Mouse (Mus musculus) CH12.LX (cell line): ENCODE measurements at regions not wholly inside any gene's neighbourhood (a gene's known extent, or its start where the extent isn't known, plus 50 kb on each side); places are given as distances from the start of the nearest gene placed in this dataset.

ENCODE experiments used
- DNase-seq: peaks from one replicate; pipeline ENCODE4 v3.0.0-alpha.2; 2013; ENCODE audit errors: extremely low read depth
- H3K27ac ChIP-seq: 2 replicates; pipeline ENCODE4 v1.5.1; 2012; ENCODE audit warnings: low read depth, mild to moderate bottlenecking, control low read depth, moderate library complexity; ENCODE audit not compliant: insufficient read depth
- H3K27me3 ChIP-seq: replicated peaks from 2 replicates; pipeline ENCODE3; 2012; ENCODE audit warnings: inconsistent platforms
- H3K36me3 ChIP-seq, 2 experiments: replicated peaks in 1 of 2; 2 replicates each; pipeline versions ENCODE3 to v1.6.1; 2012; ENCODE audit warnings: inconsistent platforms in 1 of 2, low read length in 1 of 2, mild to moderate bottlenecking in 1 of 2, mixed read lengths in 1 of 2, moderate library complexity in 1 of 2; ENCODE audit not compliant: control insufficient read depth in 1 of 2, insufficient read depth in 1 of 2
- H3K4me1 ChIP-seq, 2 experiments: 2 replicates each; pipeline ENCODE4 v1.6.1; 2012; ENCODE audit warnings: inconsistent platforms in 1 of 2, moderate library complexity in 1 of 2; ENCODE audit not compliant: insufficient read depth in 2 of 2, control insufficient read depth in 1 of 2
- H3K4me2 ChIP-seq: 2 replicates; pipeline ENCODE4 v1.6.1; 2012; ENCODE audit warnings: low read depth, mild to moderate bottlenecking, control low read depth; ENCODE audit not compliant: poor library complexity, insufficient read depth, severe bottlenecking
- H3K4me3 ChIP-seq, 3 experiments: fragments of 150-350 bp in 1 of 3; sonication (generic) in 1 of 3; replicated peaks in 1 of 3; 2 replicates each; pipeline versions ENCODE3 to v1.5.1; 2011 to 2012; ENCODE audit warnings: low read depth in 2 of 3, low read length in 2 of 3, mild to moderate bottlenecking in 2 of 3, moderate library complexity in 2 of 3, control low read depth in 1 of 3, improper control_type of control experiment in 1 of 3, inconsistent platforms in 1 of 3, mixed read lengths in 1 of 3; ENCODE audit not compliant: poor library complexity in 1 of 3
- H3K79me2 ChIP-seq: replicated peaks from 2 replicates; pipeline ENCODE4 v1.6.1; 2012; ENCODE audit warnings: mild to moderate bottlenecking, moderate library complexity; ENCODE audit not compliant: control insufficient read depth, poor library complexity, insufficient read depth, severe bottlenecking; ENCODE audit errors: extremely low read depth
- H3K9ac ChIP-seq: 2 replicates; pipeline ENCODE4 v1.6.1; 2012; ENCODE audit warnings: low read depth, mild to moderate bottlenecking, control low read depth, moderate library complexity; ENCODE audit not compliant: insufficient read depth
- H3K9me3 ChIP-seq: replicated peaks from 2 replicates; pipeline ENCODE3; 2012; ENCODE audit warnings: low read length, inconsistent platforms, mixed read lengths
- CTCF ChIP-seq, 2 experiments: IDR thresholded peaks in 1 of 2; conservative IDR thresholded peaks in 1 of 2; 2 replicates each; pipeline ENCODE4 v1.5.1; 2011 to 2012; ENCODE audit warnings: low read depth in 2 of 2, low read length in 2 of 2, improper control_type of control experiment in 1 of 2, inconsistent platforms in 1 of 2, mild to moderate bottlenecking in 1 of 2, moderate library complexity in 1 of 2
- EP300 ChIP-seq: IDR thresholded peaks from 2 replicates; pipeline ENCODE4 v1.6.1; 2011; ENCODE audit warnings: low read length, improper control_type of control experiment
- ETS1 ChIP-seq: conservative IDR thresholded peaks from 2 replicates; pipeline ENCODE4 v1.6.1; 2012; ENCODE audit warnings: low read depth, mild to moderate bottlenecking, inconsistent platforms, low read length, improper control_type of control experiment, moderate library complexity
- GABPA ChIP-seq: IDR thresholded peaks from 2 replicates; pipeline ENCODE4 v1.6.1; 2012; ENCODE audit warnings: low read depth, low read length, improper control_type of control experiment, inconsistent platforms; ENCODE audit not compliant: insufficient replicate concordance
- JUND ChIP-seq: conservative IDR thresholded peaks from 2 replicates; pipeline ENCODE4 v1.6.1; 2011; ENCODE audit warnings: low read depth, low read length, improper control_type of control experiment
- MAFK ChIP-seq: IDR thresholded peaks from 2 replicates; pipeline ENCODE4 v1.6.1; 2011; ENCODE audit warnings: low read length, improper control_type of control experiment; ENCODE audit not compliant: insufficient replicate concordance
- MAX ChIP-seq: IDR thresholded peaks from 2 replicates; pipeline ENCODE4 v1.6.1; 2011; ENCODE audit warnings: low read length, improper control_type of control experiment
- MAZ ChIP-seq: IDR thresholded peaks from 2 replicates; pipeline ENCODE4 v1.6.1; 2012; ENCODE audit warnings: low read depth, mild to moderate bottlenecking, inconsistent platforms, low read length, improper control_type of control experiment, moderate library complexity
- MEF2A ChIP-seq: IDR thresholded peaks from 2 replicates; pipeline ENCODE4 v1.6.1; 2014; ENCODE audit warnings: low read depth, mild to moderate bottlenecking, inconsistent platforms, low read length, improper control_type of control experiment, borderline replicate concordance
- MXI1 ChIP-seq: IDR thresholded peaks from 2 replicates; pipeline ENCODE4 v1.6.1; 2011; ENCODE audit warnings: mild to moderate bottlenecking, low read depth, low read length, improper control_type of control experiment
- MYC ChIP-seq: IDR thresholded peaks from 2 replicates; pipeline ENCODE4 v1.6.1; 2011; ENCODE audit warnings: low read depth, mild to moderate bottlenecking, improper control_type of control experiment, low read length
- NELFE ChIP-seq: IDR thresholded peaks from 2 replicates; pipeline ENCODE4 v1.6.1; 2011; ENCODE audit warnings: low read depth, low read length, improper control_type of control experiment
- NRF1 ChIP-seq: IDR thresholded peaks from 2 replicates; pipeline ENCODE4 v1.6.1; 2014; ENCODE audit warnings: low read depth, mild to moderate bottlenecking, inconsistent platforms, low read length, improper control_type of control experiment, moderate library complexity
- POLR2A ChIP-seq: IDR thresholded peaks from 2 replicates; pipeline ENCODE4 v1.6.1; 2011; ENCODE audit warnings: low read depth, mild to moderate bottlenecking, improper control_type of control experiment, low read length
- RAD21 ChIP-seq: IDR thresholded peaks from 2 replicates; pipeline ENCODE4 v1.6.1; 2011; ENCODE audit warnings: low read depth, mild to moderate bottlenecking, low read length, improper control_type of control experiment, moderate library complexity
- SIN3A ChIP-seq: IDR thresholded peaks from 2 replicates; pipeline ENCODE4 v1.6.1; 2012; ENCODE audit warnings: low read length, improper control_type of control experiment, inconsistent platforms
- TBP ChIP-seq: conservative IDR thresholded peaks from 2 replicates; pipeline ENCODE4 v1.6.1; 2011; ENCODE audit warnings: low read depth, low read length, improper control_type of control experiment
- UBTF ChIP-seq: IDR thresholded peaks from 2 replicates; pipeline ENCODE4 v1.6.1; 2012; ENCODE audit warnings: low read depth, mild to moderate bottlenecking, inconsistent platforms, low read length, improper control_type of control experiment, moderate library complexity
- USF1 ChIP-seq: IDR thresholded peaks from 2 replicates; pipeline ENCODE4 v1.6.1; 2014; ENCODE audit warnings: low read depth, mild to moderate bottlenecking, inconsistent platforms, low read length, improper control_type of control experiment
- USF2 ChIP-seq: conservative IDR thresholded peaks from 2 replicates; pipeline ENCODE4 v1.6.1; 2011; ENCODE audit warnings: low read depth, low read length, improper control_type of control experiment
- ZC3H11A ChIP-seq: IDR thresholded peaks from 2 replicates; pipeline ENCODE4 v1.6.1; 2012; ENCODE audit warnings: low read depth, mild to moderate bottlenecking, inconsistent platforms, low read length, improper control_type of control experiment
- ZNF384 ChIP-seq: IDR thresholded peaks from 2 replicates; pipeline ENCODE4 v1.6.1; 2012; ENCODE audit warnings: low read depth, low read length, improper control_type of control experiment, inconsistent platforms
- dilution Hi-C: fragments of 300-500 bp; cut with MboI; formaldehyde crosslinking; loops from 2 replicates; pipeline ENCODE4 v1.14.3; 2020; ENCODE audit warnings: low sequenced_read_pairs; ENCODE audit not compliant: extremely low pct_unique_long_range_greater_than_20kb, extremely low pct_ligation_motif_present
- in situ Hi-C: fragments of 300-500 bp; cut with MboI; formaldehyde crosslinking; loops from 3 replicates; pipeline ENCODE4 v1.14.3; 2019; ENCODE audit warnings: low sequenced_read_pairs, low pct_ligation_motif_present, low pct_unique_long_range_greater_than_20kb, mixed read lengths

- dilution Hi-C loops (no loop called here), in situ Hi-C loops (no loop called here)
- Histone ChIP-seq H3K9me3 (peaks cover 82% of the 10 kb centered on the region), H3K27ac (no peak overlapping the region), H3K36me3 (no peaks in the 10 kb centered on the region), H3K4me2 (no peak overlapping the region), H3K4me3 (no peak overlapping the region)
- DNase-seq: no peak
- TF ChIP-seq MAFK (no peak), POLR2A (no peak), ZC3H11A (no peak), USF1 (no peak), NRF1 (no peak), USF2 (no peak), ETS1 (no peak), ZNF384 (no peak)
- TF ChIP-seq, all 38 proteins: peak for 0
- no peaks in the 10 kb centered on the region for H3K27me3 ChIP-seq
- no peak overlapping the region for H3K9ac ChIP-seq
- no peaks in the 10 kb centered on the region for H3K79me2 ChIP-seq
- no peaks in the 10 kb centered on the region for H3K4me1 ChIP-seq
Measured at GRCm38 (mm10) chr8:91973951-91974439, 172.1 kb upstream of the Irx3 start.

GRCm38 (mm10) chr8:91967407-91967806 is 165.5 kb upstream of the Irx3 start:
- TF ChIP-seq EP300 (no peak), MEF2A (no peak), ZNF384 (no peak), UBTF (no peak), JUND (no peak), SIN3A (no peak), RAD21 (no peak), MAZ (no peak), CTCF (conservative IDR thresholded peaks at IDR 0.05 in 1 of 2, IDR thresholded peaks at IDR 0.05 in 1 of 2; ENCODE audit: low read depth in 2 of 2, low read length in 2 of 2) (no peak), MAFK (no peak), NELFE (no peak), MXI1 (no peak), MYC (no peak), MAX (no peak), TBP (no peak), GABPA (no peak)
- Histone ChIP-seq H3K36me3 (no peaks in the 10 kb centered on the region), H3K4me1 (no peaks in the 10 kb centered on the region), H3K27ac (no peak overlapping the region), H3K4me2 (no peak overlapping the region), H3K4me3 (no peak overlapping the region), H3K79me2 (no peaks in the 10 kb centered on the region), H3K9ac (no peak overlapping the region), H3K27me3 (no peaks in the 10 kb centered on the region), H3K9me3 (peaks cover 85% of the 10 kb centered on the region)
- dilution Hi-C loops (no loop called here), in situ Hi-C loops (no loop called here)
- no peak for DNase-seq
